Mouse (Mus musculus) E14TG2a.4 (cell line): ENCODE results near the gene Rmnd1.

Experiments
- CTCF ChIP-seq: conservative IDR thresholded peaks from 2 replicates; pipeline ENCODE4 v1.5.1; 2014; ENCODE audit warnings: low read length
- NANOG ChIP-seq: IDR thresholded peaks from 2 replicates; pipeline ENCODE4 v1.6.1; 2014; ENCODE audit warnings: borderline replicate concordance, low read length, mixed read lengths
- POU5F1 ChIP-seq: IDR thresholded peaks from 2 replicates; pipeline ENCODE4 v1.6.1; 2014; ENCODE audit warnings: low read length, borderline replicate concordance

- TF ChIP-seq CTCF, result no peak
- TF ChIP-seq NANOG, result no peak
- no peak for TF ChIP-seq POU5F1
These were observed 58.6 kb downstream of the Rmnd1 start for GRCm38 (mm10) chr10:4373558-4373957.
